Mouse (Mus musculus): ENCODE data around the gene Bod1.

Bod1 gene

GRCm38 (mm10) chr11:31671354-31672169 is at the start of gene Bod1:
TSS of gene Bod1 (minus strand) at chr11:31671885.
- DNase-seq (ENCODE audit: low spot score in 2 of 2), result peak; percentile 93

- no peak for DNase-seq (ENCODE audit: low spot score in 2 of 2)
Measured at GRCm38 (mm10) chr11:31719090-31719489, 47.4 kb upstream of the Bod1 start.

GRCm38 (mm10) chr11:31717926-31718735 is 46.4 kb upstream of the Bod1 start:
- no peak for DNase-seq (ENCODE audit: low spot score in 2 of 2)

GRCm38 (mm10) chr11:31713641-31714121 is 42.0 kb upstream of the Bod1 start:
- no peak for DNase-seq (ENCODE audit: low spot score in 2 of 2)

GRCm38 (mm10) chr11:31713116-31713515 is 41.4 kb upstream of the Bod1 start:
- DNase-seq (ENCODE audit: low spot score in 2 of 2), result no peak

- DNase-seq (ENCODE audit: low spot score in 2 of 2), result no peak
Measured at GRCm38 (mm10) chr11:31707771-31708170, 36.1 kb upstream of the Bod1 start.

- DNase-seq (ENCODE audit: low spot score in 2 of 2), result no peak
Measured at GRCm38 (mm10) chr11:31703173-31703572, 31.5 kb upstream of the Bod1 start.

GRCm38 (mm10) chr11:31701901-31702300 is 30.2 kb upstream of the Bod1 start:
- DNase-seq (ENCODE audit: low spot score in 2 of 2), result no peak

GRCm38 (mm10) chr11:31699502-31699901 is 27.8 kb upstream of the Bod1 start:
- no peak for DNase-seq (ENCODE audit: low spot score in 2 of 2)

GRCm38 (mm10) chr11:31694801-31695200 is 23.1 kb upstream of the Bod1 start:
- no peak for DNase-seq (ENCODE audit: low spot score in 2 of 2)

- DNase-seq (ENCODE audit: low spot score in 2 of 2), result no peak
Measured at GRCm38 (mm10) chr11:31694109-31694508, 22.4 kb upstream of the Bod1 start.

GRCm38 (mm10) chr11:31693322-31693721 is 21.6 kb upstream of the Bod1 start:
- no peak for DNase-seq (ENCODE audit: low spot score in 2 of 2)

- no peak for DNase-seq (ENCODE audit: low spot score in 2 of 2)
Measured at GRCm38 (mm10) chr11:31688956-31689355, 17.3 kb upstream of the Bod1 start.

GRCm38 (mm10) chr11:31684913-31685567 is 13.4 kb upstream of the Bod1 start:
- no peak for DNase-seq (ENCODE audit: low spot score in 2 of 2)

GRCm38 (mm10) chr11:31684126-31684525 is 12.4 kb upstream of the Bod1 start:
- no peak for DNase-seq (ENCODE audit: low spot score in 2 of 2)

- no peak for DNase-seq (ENCODE audit: low spot score in 2 of 2)
Measured at GRCm38 (mm10) chr11:31679840-31680381, 8.2 kb upstream of the Bod1 start.

- DNase-seq (ENCODE audit: low spot score in 2 of 2), result no peak
Measured at GRCm38 (mm10) chr11:31677309-31677708, 5.6 kb upstream of the Bod1 start.

- DNase-seq (ENCODE audit: low spot score in 2 of 2), result no peak
Measured at GRCm38 (mm10) chr11:31676661-31677252, 5.1 kb upstream of the Bod1 start.

GRCm38 (mm10) chr11:31675430-31675829 is 3.7 kb upstream of the Bod1 start:
- peak in 1 of 2 experiments; percentile 39 for DNase-seq (ENCODE audit: low spot score in 2 of 2)

GRCm38 (mm10) chr11:31672170-31672563 is 482 bp upstream of the Bod1 start:
- DNase-seq (ENCODE audit: low spot score in 2 of 2), result no peak

GRCm38 (mm10) chr11:31670468-31670921 is 1.2 kb downstream of the Bod1 start:
- no peak for DNase-seq (ENCODE audit: low spot score in 2 of 2)
